Mouse (Mus musculus) erythroblast, embryonic 14.5 days (primary cell): ENCODE results near the gene Tank.

Experiments used
- GATA1 ChIP-seq: IDR thresholded peaks from 2 replicates; pipeline ENCODE4 v1.6.1; 2012; ENCODE audit warnings: low read length, inconsistent platforms, mixed read lengths
- TAL1 ChIP-seq: IDR thresholded peaks from 3 replicates; pipeline ENCODE4 v1.6.1; 2012; ENCODE audit warnings: low read length, inconsistent platforms, mixed read lengths

- TF ChIP-seq GATA1 (no peak), TAL1 (no peak)
Measured at GRCm38 (mm10) chr2:61532326-61532725, 46.1 kb upstream of the Tank start.
